Comparison of ENCODE assay signal across 9 mouse cellular contexts in genomic region chr15:85673506-85673905, GRCm38 (mm10).
DNase-seq lines count a peak whose midpoint lies in the region; ATAC-seq and TF ChIP-seq lines count a peak whose summit lies in the region.
"Had no signal": no experiment of that assay in that cellular context is flagged by ENCODE, and none has a peak within 500 bp of the region (broad histone marks: within the 10 kb centered on the region; RNA-seq: fewer than 3 reads in every experiment).

No protein-coding gene starts in this region.

- DNase-seq in kidney, adult 2 months, result no peak
- no peak for DNase-seq in kidney, adult 8-10 months
- DNase-seq in 3134 (ENCODE audit: extremely low read depth, insufficient read length, low spot score) (peak; percentile 53), NIH3T3 (ENCODE audit: low read depth) (peak; percentile 45)
- no peak for DNase-seq in ovary, postnatal 14 days (ENCODE audit: low spot score)
- no peak for DNase-seq in adrenal gland, postnatal 14 days
- DNase-seq: kidney, postnatal 36 days had no signal

- no peak for ATAC-seq in intestine, postnatal 0 days
- no peak for ATAC-seq in CD4-positive, CD25-positive, alpha-beta regulatory T cell, adult 4 months

- H3K4me1 ChIP-seq in kidney, adult 2 months (ENCODE audit: control insufficient read depth, insufficient read depth, low read length), result peaks cover 36% of the 10 kb centered on the region
- no peaks in the 10 kb centered on the region for H3K4me1 ChIP-seq in intestine, postnatal 0 days (replicated peaks; ENCODE audit: control insufficient read depth, insufficient read depth, low read length)

- H3K36me3 ChIP-seq in kidney, adult 2 months (ENCODE audit: control insufficient read depth, insufficient read depth, low read length), result no peaks in the 10 kb centered on the region; the same call in 1 of the 2 replicates
- H3K36me3 ChIP-seq in intestine, postnatal 0 days (ENCODE audit: control insufficient read depth, insufficient read depth), result no peaks in the 10 kb centered on the region; the same call in 1 of the 2 replicates

- no peak for TF ChIP-seq CTCF in kidney, adult 2 months (conservative IDR thresholded peaks at IDR 0.05; ENCODE audit: insufficient read depth, insufficient read length, low read depth, low read length)
- no peak for TF ChIP-seq CTCF in intestine, postnatal 0 days (IDR thresholded peaks at IDR 0.05; ENCODE audit: low read depth)

- H3K27me3 ChIP-seq in kidney, adult 2 months (replicated peaks; ENCODE audit: control insufficient read depth, insufficient read depth, low read length), result no peaks in the 10 kb centered on the region
- peaks cover 35% of the 10 kb centered on the region for H3K27me3 ChIP-seq in intestine, postnatal 0 days (replicated peaks; ENCODE audit: control insufficient read depth, insufficient read depth, low read length)

- H3K9me3 ChIP-seq in intestine, postnatal 0 days (ENCODE audit: control insufficient read depth), result no peaks in the 10 kb centered on the region

- 2% methylated on average over 9 of the region's 9 CpGs for WGBS in kidney, adult 2 months
- WGBS in intestine, postnatal 0 days, result 67% methylated on average over 9 of the region's 9 CpGs

- H3K9ac ChIP-seq in intestine, postnatal 0 days (ENCODE audit: low read depth, low read length), result peak overlapping the region; percentile 1; the same call in 1 of the 2 replicates

- no peak for TF ChIP-seq POLR2A in kidney, adult 2 months (IDR thresholded peaks at IDR 0.05; ENCODE audit: low read depth, low read length)

- H3K27ac ChIP-seq in kidney, adult 2 months (ENCODE audit: insufficient read depth, low read depth, low read length), result peak overlapping the region; percentile 83
- no peak overlapping the region for H3K27ac ChIP-seq in intestine, postnatal 0 days (ENCODE audit: low read depth, low read length)

- peak overlapping the region; percentile 76 for H3K4me3 ChIP-seq in kidney, adult 2 months (ENCODE audit: insufficient read depth, low read depth, low read length)
- H3K4me3 ChIP-seq in intestine, postnatal 0 days (ENCODE audit: low read depth, low read length), result peak overlapping the region; percentile 28

- peak overlapping the region; percentile 91 for H3K4me2 ChIP-seq in intestine, postnatal 0 days (replicated peaks; ENCODE audit: low read depth)

Comparison
In these comparisons a context has a peak if more than half of its experiments do, and no peak if none do; other contexts are left out.
1. DNase-seq: peak in 3134 (single experiment) and NIH3T3 (single experiment); none in kidney, adult 2 months (single experiment), kidney, adult 8-10 months (0 of 2), ovary, postnatal 14 days (single experiment) and adrenal gland, postnatal 14 days (single experiment).